Mouse (Mus musculus) brown adipose tissue, adult 24 weeks (tissue): ENCODE measurements around the gene Gja8. TPM values are rescaled to one million over a fixed set of nuclear protein-coding genes. Genes with fewer than 3 reads are reported as not detected.

Source experiments
- H3K27ac ChIP-seq: fragments of 200-500 bp; replicated peaks from 2 replicates; pipeline ENCODE4 v1.5.1; 2012; ENCODE audit warnings: low read depth, mild to moderate bottlenecking, low read length
- H3K4me1 ChIP-seq: fragments of 200-500 bp; 2 replicates; pipeline ENCODE4 v1.6.1; 2012; ENCODE audit warnings: low read length, mixed read lengths; ENCODE audit not compliant: control insufficient read depth, insufficient read depth, insufficient read length
- H3K4me3 ChIP-seq: fragments of 200-500 bp; 2 replicates; pipeline ENCODE4 v1.5.1; 2012; ENCODE audit warnings: low read depth, mild to moderate bottlenecking, low read length, moderate library complexity; ENCODE audit not compliant: insufficient read depth
- polyA plus RNA-seq: library from polyadenylated mRNA; stranded (reverse); fragments of >200 nt; gene quantifications from 2 replicates; pipeline ENCODE4 v1.2.4, GENCODE M21; 2012; ENCODE audit not compliant: missing spikeins, insufficient read depth, insufficient read length

The Gja8 gene
- polyA plus RNA-seq = not detected in 2 replicates

DNA sequence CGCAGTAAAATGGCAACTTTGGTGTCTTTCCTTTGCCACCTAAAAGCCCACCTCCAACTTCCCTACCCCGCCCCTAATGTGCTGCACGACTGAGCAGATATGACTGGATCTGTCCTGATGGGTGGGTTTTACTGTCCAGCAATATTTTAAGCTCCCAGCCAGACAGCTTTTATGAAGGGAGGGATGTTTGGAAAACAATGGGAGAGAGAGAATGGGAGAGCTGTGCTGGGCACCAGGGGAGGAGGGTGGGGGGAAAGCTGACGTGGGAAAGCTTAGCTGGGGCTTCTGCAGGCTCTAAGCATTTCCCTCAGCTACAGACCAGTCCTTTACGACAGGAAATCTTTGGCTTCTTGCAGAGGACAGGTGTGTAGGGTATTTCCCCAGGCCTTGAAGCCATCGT, at the start of gene Gja8:
Gja8 (minus strand) TSS at position 101 of the 400 bp plus-strand sequence.
- no peak within 1 kb of the TSS for H3K27ac ChIP-seq
- H3K4me1 ChIP-seq = no peaks in the 10 kb centered on the region
- no peak within 1 kb of the TSS for H3K4me3 ChIP-seq

- Histone ChIP-seq H3K4me3 (no peak overlapping the region), H3K27ac (no peak overlapping the region), H3K4me1 (no peaks in the 10 kb centered on the region)
Measured at GRCm38 (mm10) chr3:96974467-96974866, 48.6 kb upstream of the Gja8 start.

- Histone ChIP-seq H3K4me3 (no peak overlapping the region), H3K27ac (no peak overlapping the region), H3K4me1 (no peaks in the 10 kb centered on the region)
Measured at GRCm38 (mm10) chr3:96970986-96971385, 45.2 kb upstream of the Gja8 start.

- no peak overlapping the region for H3K4me3 ChIP-seq
- no peaks in the 10 kb centered on the region for H3K4me1 ChIP-seq
Measured at GRCm38 (mm10) chr3:96963088-96964034, 37.5 kb upstream of the Gja8 start.

GRCm38 (mm10) chr3:96960597-96960996, 34.8 kb upstream of the Gja8 start:
- Histone ChIP-seq H3K4me1 (no peaks in the 10 kb centered on the region), H3K27ac (no peak overlapping the region), H3K4me3 (no peak overlapping the region)

More at GRCm38 (mm10) chr3:96963088-96964034, 37.5 kb upstream of the Gja8 start:
- H3K27ac ChIP-seq = no peak overlapping the region

DNA sequence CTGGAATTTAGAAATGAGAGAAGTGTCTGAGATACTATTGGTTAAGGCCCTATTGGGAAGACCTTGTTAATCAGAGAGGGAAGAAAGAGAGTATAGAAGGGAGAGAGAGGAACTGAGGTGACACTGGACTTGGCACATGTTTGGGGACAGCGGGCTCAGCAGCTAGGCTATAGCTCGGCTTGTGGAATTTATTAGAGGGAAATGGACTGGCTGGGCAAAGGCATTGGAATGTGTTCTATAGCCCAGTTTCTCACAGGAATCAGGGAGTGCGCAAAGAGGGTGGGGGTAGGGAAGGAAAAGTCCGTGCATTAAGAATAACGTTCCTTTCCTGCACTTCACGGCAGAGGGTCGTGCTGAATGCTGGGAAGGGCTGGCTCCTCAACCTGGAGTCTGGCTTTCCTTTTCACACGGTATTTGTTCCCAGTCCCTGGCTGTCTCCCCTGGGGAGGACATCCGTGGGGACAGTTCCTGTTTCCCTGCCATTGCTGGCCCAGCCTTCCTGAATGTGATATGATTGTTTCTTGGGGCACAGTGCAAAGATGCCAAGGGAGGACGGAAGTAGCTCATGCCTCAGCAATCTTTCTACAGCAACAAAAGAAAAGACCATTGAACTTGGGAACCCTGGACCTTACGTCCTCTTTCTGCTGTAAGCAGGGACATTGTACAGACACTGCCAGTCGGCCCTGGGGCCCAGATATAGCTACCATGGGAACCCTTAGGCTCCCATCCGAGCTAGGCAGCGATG, 27.8 kb upstream of the Gja8 start:
- 0 out of 2 replicates have a peak overlapping the region, but pooled peaks have one; percentile 27 for H3K27ac ChIP-seq
- H3K4me3 ChIP-seq = peak overlapping the region; percentile 23; the same call in 1 of the 2 replicates
- H3K4me1 ChIP-seq = peaks cover 8% of the 10 kb centered on the region

DNA sequence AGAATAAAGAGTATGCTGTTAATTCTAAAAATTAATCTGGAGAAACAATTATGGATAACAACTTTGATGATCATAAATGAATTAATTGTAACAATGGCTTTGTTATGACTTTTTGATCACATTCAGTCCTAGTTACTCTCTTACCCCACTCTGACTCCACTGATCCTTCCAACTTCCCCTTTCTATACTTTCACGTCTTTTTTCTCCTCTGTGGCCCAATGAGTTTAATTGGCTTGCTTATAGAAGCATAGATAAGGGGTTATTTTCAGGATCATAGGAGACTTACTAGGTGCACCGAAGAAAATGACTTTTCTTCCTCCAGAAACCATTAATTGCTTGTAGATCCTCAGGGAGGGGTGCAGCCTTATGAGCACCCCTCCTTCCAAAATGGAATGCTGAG, 16.9 kb upstream of the Gja8 start:
- Histone ChIP-seq H3K4me1 (no peaks in the 10 kb centered on the region), H3K27ac (no peak overlapping the region), H3K4me3 (no peak overlapping the region)

GRCm38 (mm10) chr3:96938738-96939137, 12.9 kb upstream of the Gja8 start:
- H3K4me3 ChIP-seq = no peak overlapping the region
- H3K27ac ChIP-seq = no peak overlapping the region

DNA sequence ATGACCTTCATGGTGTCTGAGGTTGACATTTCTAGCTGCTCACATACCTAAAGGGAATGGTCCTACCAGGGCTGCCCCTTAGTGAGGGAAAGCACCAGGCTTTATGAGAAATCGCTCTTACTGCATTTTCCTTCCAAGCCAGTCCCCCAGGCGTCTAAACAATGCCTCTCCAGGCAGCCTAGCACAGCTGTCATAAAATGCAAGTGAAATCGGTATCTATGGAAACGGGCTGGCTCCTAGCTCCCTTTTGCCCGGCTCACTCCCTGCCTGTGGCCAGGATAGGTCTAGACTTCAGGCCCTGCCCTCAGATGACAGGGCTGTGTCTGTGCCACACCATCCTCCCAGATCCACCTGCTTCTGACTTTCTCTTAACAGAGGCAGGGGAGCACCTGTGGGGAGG, 11.8 kb upstream of the Gja8 start:
- Histone ChIP-seq H3K4me1 (no peaks in the 10 kb centered on the region), H3K27ac (no peak overlapping the region), H3K4me3 (no peak overlapping the region)

More at GRCm38 (mm10) chr3:96938738-96939137, 12.9 kb upstream of the Gja8 start:
- H3K4me1 ChIP-seq = no peaks in the 10 kb centered on the region

DNA sequence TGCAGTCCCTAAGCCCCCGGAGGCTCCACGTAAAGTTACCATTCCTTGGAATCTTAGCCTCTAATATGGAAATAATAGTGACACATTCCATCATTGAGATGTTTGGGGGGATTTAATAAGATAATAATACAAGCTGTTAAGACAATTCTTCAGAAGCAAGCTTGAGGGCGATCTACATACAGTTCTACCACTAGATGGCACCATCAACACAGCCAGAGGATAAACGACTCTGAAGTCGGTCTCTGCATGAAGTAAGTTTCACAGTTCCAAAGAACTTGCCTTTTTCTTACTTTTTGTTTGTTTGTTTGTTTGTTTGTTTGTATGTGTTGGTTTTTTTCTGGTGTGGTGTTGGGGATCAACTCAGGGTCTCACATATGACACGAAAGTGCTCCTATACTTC, 10.4 kb upstream of the Gja8 start:
- Histone ChIP-seq H3K4me3 (no peak overlapping the region), H3K27ac (no peak overlapping the region)

DNA sequence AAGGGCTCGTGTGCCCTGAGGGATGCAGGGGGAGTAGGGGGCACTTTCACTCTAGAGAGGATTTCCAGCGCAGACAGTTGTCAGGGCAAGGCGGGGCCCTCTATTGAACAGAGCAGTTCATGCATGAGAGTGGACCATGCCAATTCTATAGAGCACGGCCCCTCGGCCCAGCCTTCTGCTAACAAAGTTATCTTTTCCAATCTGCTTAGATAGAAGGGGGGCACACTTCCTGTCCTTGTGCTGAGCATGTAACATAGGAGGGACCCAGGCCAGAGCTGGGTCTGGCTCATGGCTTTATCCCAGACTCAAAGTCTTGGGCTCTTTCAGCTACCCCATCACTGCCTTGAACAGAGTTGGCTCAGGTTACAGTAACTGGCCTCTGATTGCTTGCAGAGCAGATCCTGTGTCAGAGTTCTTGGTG, 5.5 kb upstream of the Gja8 start:
- Histone ChIP-seq H3K4me1 (no peaks in the 10 kb centered on the region), H3K27ac (no peak overlapping the region), H3K4me3 (no peak overlapping the region)

More for the DNA sequence above, 10.4 kb upstream of the Gja8 start:
- H3K4me1 ChIP-seq = no peaks in the 10 kb centered on the region

- no peak overlapping the region for H3K27ac ChIP-seq
- no peak overlapping the region for H3K4me3 ChIP-seq
- no peaks in the 10 kb centered on the region for H3K4me1 ChIP-seq
Measured at GRCm38 (mm10) chr3:96924631-96925030, 1.2 kb downstream of the Gja8 start.

DNA sequence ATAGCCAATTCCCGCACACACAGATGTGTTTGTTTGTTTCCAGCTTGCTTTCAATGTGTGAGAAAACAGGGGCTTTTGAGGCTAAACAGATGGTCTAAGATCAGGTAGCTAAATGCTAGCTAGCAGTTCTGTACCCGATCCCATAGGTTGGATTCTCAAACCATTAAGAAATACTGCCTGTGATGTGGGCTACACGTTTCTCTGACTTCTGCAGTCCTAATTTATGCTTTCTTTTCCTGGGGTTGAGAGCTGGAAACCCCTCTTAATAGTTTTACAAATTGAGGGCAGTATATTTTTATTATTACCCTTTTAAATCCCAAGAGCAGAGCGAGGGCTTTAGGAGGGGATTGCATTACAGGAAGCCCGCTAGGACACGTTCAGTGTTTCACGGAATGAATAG, 4.8 kb downstream of the Gja8 start:
- H3K4me3 ChIP-seq = no peak overlapping the region
- H3K27ac ChIP-seq = no peak overlapping the region
- no peaks in the 10 kb centered on the region for H3K4me1 ChIP-seq

- Histone ChIP-seq H3K4me3 (peak overlapping the region; percentile 86), H3K27ac (no peak overlapping the region)
Measured at GRCm38 (mm10) chr3:96905592-96905991, 20.2 kb downstream of the Gja8 start.

GRCm38 (mm10) chr3:96904851-96905541, 20.8 kb downstream of the Gja8 start, which contains the start of gene Gpr89:
Gene Gpr89, minus strand, starts transcription at chr3:96905346.
- Histone ChIP-seq H3K4me1 (no peaks in the 10 kb centered on the region; the same call in 1 of the 2 replicates), H3K4me3 (peak within 1 kb of the TSS; percentile 86), H3K27ac (no peak within 1 kb of the TSS)

More at GRCm38 (mm10) chr3:96905592-96905991, 20.2 kb downstream of the Gja8 start:
- no peaks in the 10 kb centered on the region; the same call in 1 of the 2 replicates for H3K4me1 ChIP-seq
